Mouse (Mus musculus) liver, embryonic 14.5 days (tissue): ENCODE data around the gene Bola2.

Experiments used
- CTCF ChIP-seq: IDR thresholded peaks from 2 replicates; pipeline ENCODE4 v1.5.1; 2016; ENCODE audit warnings: antibody characterized with exemption, low read depth, control low read depth
- EP300 ChIP-seq: IDR thresholded peaks from 2 replicates; pipeline ENCODE4 v1.6.1; 2016; ENCODE audit warnings: antibody characterized with exemption, low read depth

- no peak for TF ChIP-seq CTCF
- TF ChIP-seq EP300 = no peak
Observed at GRCm38 (mm10) chr7:126693781-126694180, 1.4 kb upstream of the Bola2 start.
